Mouse (Mus musculus) intestine, postnatal 0 days (tissue): ENCODE data around the gene Zbtb40. TPM values are rescaled to one million over a fixed set of nuclear protein-coding genes. Genes with fewer than 3 reads are reported as not detected.

Experiments used
- ATAC-seq: fragments of 200-750 bp; cut with Nextera tagmentation; 2 replicates; pipeline ENCODE4 v1.8.0; 2017; ENCODE audit warnings: mild to moderate bottlenecking, moderate TSS enrichment, moderate library complexity
- H3K27ac ChIP-seq: fragments of 300-500 bp; sonication (generic); 2 replicates; pipeline ENCODE4 v1.5.1; 2014; ENCODE audit warnings: mild to moderate bottlenecking, low read depth, low read length, moderate library complexity
- H3K27me3 ChIP-seq: fragments of 300-500 bp; sonication (generic); replicated peaks from 2 replicates; pipeline ENCODE4 v1.6.1; 2014; ENCODE audit warnings: low read length, mixed read lengths; ENCODE audit not compliant: control insufficient read depth, insufficient read depth
- H3K36me3 ChIP-seq: fragments of 300-500 bp; sonication (generic); 2 replicates; pipeline ENCODE4 v1.6.1; 2014; ENCODE audit warnings: mild to moderate bottlenecking, moderate library complexity; ENCODE audit not compliant: control insufficient read depth, insufficient read depth
- H3K4me1 ChIP-seq: fragments of 300-500 bp; sonication (generic); replicated peaks from 2 replicates; pipeline ENCODE4 v1.6.1; 2014; ENCODE audit warnings: antibody characterized with exemption, low read length, mixed read lengths; ENCODE audit not compliant: control insufficient read depth, insufficient read depth
- H3K4me2 ChIP-seq: fragments of 300-500 bp; sonication (generic); replicated peaks from 2 replicates; pipeline ENCODE4 v1.6.1; 2014; ENCODE audit warnings: low read depth, mild to moderate bottlenecking, moderate library complexity
- H3K4me3 ChIP-seq: fragments of 300-500 bp; sonication (generic); 2 replicates; pipeline ENCODE4 v1.5.1; 2014; ENCODE audit warnings: low read depth, low read length
- H3K9ac ChIP-seq: fragments of 300-500 bp; sonication (generic); 2 replicates; pipeline ENCODE4 v1.6.1; 2014; ENCODE audit warnings: mild to moderate bottlenecking, low read depth, low read length
- H3K9me3 ChIP-seq: fragments of 300-500 bp; sonication (generic); 2 replicates; pipeline ENCODE4 v1.6.1; 2016; ENCODE audit warnings: mixed run types; ENCODE audit not compliant: control insufficient read depth
- CTCF ChIP-seq: sonication (generic); IDR thresholded peaks from 2 replicates; pipeline ENCODE4 v1.5.1; 2016; ENCODE audit warnings: low read depth, mild to moderate bottlenecking, control low read depth, antibody characterized with exemption, moderate library complexity
- WGBS: fragments of 180-500 bp; shearing (Covaris S2); extraction: QIAGEN DNeasy Blood & Tissue Kit; methylation state at CpG from one replicate; pipeline ENCODE4 v1.1.7; 2014; 5-methylcytosine and 5-hydroxymethylcytosine counted together
- polyA plus RNA-seq: library from polyadenylated mRNA; unstranded; fragments of >200 nt; fragmentation: Nextera tagmentation; extraction: Ambion mirVana; gene quantifications from 2 replicates; pipeline ENCODE4 v1.2.1, GENCODE M21; 2015

Gene Zbtb40
- polyA plus RNA-seq, 1 experiment from 2014 or later = 0.85 TPM

- H3K4me3 ChIP-seq = no peak overlapping the region
- no peak overlapping the region for H3K27ac ChIP-seq
- H3K36me3 ChIP-seq = no peaks in the 10 kb centered on the region
- H3K27me3 ChIP-seq = peaks cover 46% of the 10 kb centered on the region
- no peaks in the 10 kb centered on the region for H3K9me3 ChIP-seq
- no peak for ATAC-seq
- TF ChIP-seq CTCF = no peak
- WGBS = 62% methylated on average over 6 of the region's 6 CpGs
- no peak overlapping the region for H3K9ac ChIP-seq
- no peak overlapping the region for H3K4me2 ChIP-seq
- no peaks in the 10 kb centered on the region for H3K4me1 ChIP-seq
These were observed 94.0 kb downstream of the Zbtb40 start for GRCm38 (mm10) chr4:136954562-136954961.

- 50% methylated on average over 10 of the region's 10 CpGs for WGBS
- Histone ChIP-seq H3K9me3 (no peaks in the 10 kb centered on the region), H3K9ac (no peak overlapping the region), H3K4me1 (no peaks in the 10 kb centered on the region), H3K4me3 (no peak overlapping the region), H3K36me3 (no peaks in the 10 kb centered on the region), H3K27ac (no peak overlapping the region), H3K4me2 (no peak overlapping the region), H3K27me3 (0 out of 2 replicates have a peak, but pooled peaks cover 4% of the 10 kb centered on the region)
- no peak for TF ChIP-seq CTCF
- no peak for ATAC-seq
These were observed 99.2 kb downstream of the Zbtb40 start for GRCm38 (mm10) chr4:136949266-136949989.

GRCm38 (mm10) chr4:136945397-136945796 lies 103.2 kb downstream of the Zbtb40 start:
- TF ChIP-seq CTCF = no peak
- Histone ChIP-seq H3K4me3 (no peak overlapping the region), H3K27me3 (0 out of 2 replicates have a peak, but pooled peaks cover 16% of the 10 kb centered on the region), H3K27ac (no peak overlapping the region), H3K9me3 (no peaks in the 10 kb centered on the region), H3K4me1 (no peaks in the 10 kb centered on the region), H3K4me2 (no peak overlapping the region), H3K9ac (no peak overlapping the region), H3K36me3 (no peaks in the 10 kb centered on the region)
- WGBS = 56% methylated on average over 17 of the region's 17 CpGs
- no peak for ATAC-seq

GRCm38 (mm10) chr4:136944558-136945350 lies 103.8 kb downstream of the Zbtb40 start:
- H3K4me1 ChIP-seq = no peaks in the 10 kb centered on the region
- H3K4me3 ChIP-seq = no peak overlapping the region
- WGBS = 77% methylated on average over 11 of the region's 11 CpGs
- no peak overlapping the region for H3K9ac ChIP-seq
- TF ChIP-seq CTCF = no peak
- no peaks in the 10 kb centered on the region for H3K9me3 ChIP-seq
- no peak overlapping the region for H3K27ac ChIP-seq
- no peak for ATAC-seq
- H3K27me3 ChIP-seq = 0 out of 2 replicates have a peak, but pooled peaks cover 16% of the 10 kb centered on the region
- H3K36me3 ChIP-seq = no peaks in the 10 kb centered on the region
- no peak overlapping the region for H3K4me2 ChIP-seq

GRCm38 (mm10) chr4:136943175-136943574 lies 105.4 kb downstream of the Zbtb40 start:
- ATAC-seq = no peak
- TF ChIP-seq CTCF = no peak
- 0 out of 2 replicates have a peak, but pooled peaks cover 16% of the 10 kb centered on the region for H3K27me3 ChIP-seq
- H3K4me2 ChIP-seq = no peak overlapping the region
- H3K27ac ChIP-seq = no peak overlapping the region
- WGBS = 22% methylated on average over 13 of the region's 13 CpGs
- no peak overlapping the region for H3K9ac ChIP-seq
- H3K4me1 ChIP-seq = no peaks in the 10 kb centered on the region
- no peak overlapping the region for H3K4me3 ChIP-seq
- H3K36me3 ChIP-seq = no peaks in the 10 kb centered on the region
- no peaks in the 10 kb centered on the region for H3K9me3 ChIP-seq

GRCm38 (mm10) chr4:136942761-136943160 lies 105.8 kb downstream of the Zbtb40 start:
- Histone ChIP-seq H3K9me3 (no peaks in the 10 kb centered on the region), H3K4me1 (no peaks in the 10 kb centered on the region), H3K4me3 (no peak overlapping the region), H3K36me3 (no peaks in the 10 kb centered on the region), H3K9ac (no peak overlapping the region), H3K27me3 (0 out of 2 replicates have a peak, but pooled peaks cover 16% of the 10 kb centered on the region), H3K4me2 (no peak overlapping the region), H3K27ac (no peak overlapping the region)
- TF ChIP-seq CTCF = no peak
- 29% methylated on average over 18 of the region's 18 CpGs for WGBS
- no peak for ATAC-seq
